Mouse (Mus musculus): ENCODE data around the gene Zfp541. TPM values are rescaled to one million over a fixed set of nuclear protein-coding genes. Genes with fewer than 3 reads are reported as not detected.

The Zfp541 gene
- polyA plus RNA-seq, 1 experiment from 2014 or later: 0.03 TPM

Other genes with a start within 250 kb of the Zfp541 start
- not detected in 2 replicates for gene Obox6, start 222.1 kb upstream of the Zfp541 start, polyA plus RNA-seq (2015; fragmentation: Nextera tagmentation; extraction: Ambion mirVana)
- gene Crx, start 181.8 kb upstream of the Zfp541 start, polyA plus RNA-seq (2015; fragmentation: Nextera tagmentation; extraction: Ambion mirVana): not detected in 2 replicates
- not detected in 2 replicates for gene Crxos, start 179.2 kb upstream of the Zfp541 start, polyA plus RNA-seq (2015; fragmentation: Nextera tagmentation; extraction: Ambion mirVana)
- 645 and 657 TPM in 2 replicates for gene Selenow, start 139.4 kb upstream of the Zfp541 start, polyA plus RNA-seq (2015; fragmentation: Nextera tagmentation; extraction: Ambion mirVana)
- gene Nop53, start 115.7 kb upstream of the Zfp541 start, polyA plus RNA-seq (2015; fragmentation: Nextera tagmentation; extraction: Ambion mirVana): 161 and 174 TPM in 2 replicates
- gene Ehd2, start 94.2 kb upstream of the Zfp541 start, polyA plus RNA-seq (2015; fragmentation: Nextera tagmentation; extraction: Ambion mirVana): 42.3 and 50.9 TPM in 2 replicates
- 4.9 and 5.4 TPM in 2 replicates for gene Bicra, start 13.9 kb upstream of the Zfp541 start, polyA plus RNA-seq (2015; fragmentation: Nextera tagmentation; extraction: Ambion mirVana)
- 186 and 194 TPM in 2 replicates for gene Napa, start 36.6 kb downstream of the Zfp541 start, polyA plus RNA-seq (2015; fragmentation: Nextera tagmentation; extraction: Ambion mirVana)
- gene Kptn, start 58.1 kb downstream of the Zfp541 start, polyA plus RNA-seq (2015; fragmentation: Nextera tagmentation; extraction: Ambion mirVana): 24.4 and 25.6 TPM in 2 replicates
- gene Slc8a2, start 68.0 kb downstream of the Zfp541 start, polyA plus RNA-seq (2015; fragmentation: Nextera tagmentation; extraction: Ambion mirVana): 0.15 and 0.23 TPM in 2 replicates
- 30.8 and 31.8 TPM in 2 replicates for gene Meis3, start 113.3 kb downstream of the Zfp541 start, polyA plus RNA-seq (2015; fragmentation: Nextera tagmentation; extraction: Ambion mirVana)
- gene Dhx34, start 160.2 kb downstream of the Zfp541 start, polyA plus RNA-seq (2015; fragmentation: Nextera tagmentation; extraction: Ambion mirVana): 21.8 and 34.2 TPM in 2 replicates
- 0.13 and 0.23 TPM in 2 replicates for gene C5ar2, start 182.3 kb downstream of the Zfp541 start, polyA plus RNA-seq (2015; fragmentation: Nextera tagmentation; extraction: Ambion mirVana)
- 2.4 TPM in 2 replicates for gene C5ar1, start 197.7 kb downstream of the Zfp541 start, polyA plus RNA-seq (2015; fragmentation: Nextera tagmentation; extraction: Ambion mirVana)
- gene Inafm1, start 211.8 kb downstream of the Zfp541 start, polyA plus RNA-seq (2015; fragmentation: Nextera tagmentation; extraction: Ambion mirVana): 16.4 and 16.6 TPM in 2 replicates
- 23.3 and 24.7 TPM in 2 replicates for gene Ccdc9, start 225.0 kb downstream of the Zfp541 start, polyA plus RNA-seq (2015; fragmentation: Nextera tagmentation; extraction: Ambion mirVana)
- 5.9 and 6.4 TPM in 2 replicates for gene Bbc3, start 246.6 kb downstream of the Zfp541 start, polyA plus RNA-seq (2015; fragmentation: Nextera tagmentation; extraction: Ambion mirVana)